Mouse (Mus musculus) C2C12 (cell line): ENCODE data around the gene Pa2g4.
"Not testable (repeated sequence)": the region's sequence is repeated elsewhere in the genome, so short reads cannot be mapped to it uniquely, and the experiment has no call there.

Source experiments
- CEBPB ChIP-seq: IDR thresholded peaks from one replicate; pipeline ENCODE4 v1.6.1; 2011; ENCODE audit warnings: low read depth, mild to moderate bottlenecking, control low read depth, moderate library complexity
- CTCF ChIP-seq: IDR thresholded peaks from one replicate; pipeline ENCODE4 v1.5.1; 2011; ENCODE audit not compliant: control insufficient read depth, insufficient read depth, insufficient read length

DNA sequence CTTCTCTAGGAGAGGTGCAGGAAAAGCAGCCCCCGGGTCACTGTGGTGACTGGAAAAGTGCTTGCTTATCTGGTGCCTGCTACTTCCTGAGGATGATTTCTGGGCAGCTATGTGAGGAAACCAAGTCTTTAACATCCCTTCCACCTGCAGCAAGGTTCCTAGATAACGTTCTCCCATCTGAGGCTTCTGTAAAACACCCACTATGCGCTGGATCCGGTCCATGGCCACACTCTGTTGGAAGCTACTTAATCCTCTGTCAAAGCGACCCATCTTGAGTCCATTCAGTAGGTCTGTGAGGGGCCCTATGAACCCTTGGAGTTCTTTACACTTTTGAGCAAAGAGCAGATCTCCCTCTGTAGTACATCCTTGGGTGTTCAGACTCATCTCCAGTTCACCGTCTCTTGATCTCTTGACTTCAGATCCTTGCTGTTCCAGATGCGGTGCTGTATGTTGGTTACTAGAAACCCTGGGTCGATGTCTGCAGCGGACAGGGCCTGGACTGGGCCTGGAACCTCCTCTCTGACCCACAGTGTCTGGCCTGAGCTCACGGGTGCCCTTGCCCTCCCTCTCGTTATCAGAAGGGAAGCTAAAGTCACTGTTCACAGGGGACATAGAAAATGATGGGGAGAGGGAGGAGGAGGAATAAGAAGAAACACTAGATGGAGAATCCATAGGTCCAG lies 15.5 kb downstream of the Pa2g4 start:
- not testable (repeated sequence) for TF ChIP-seq CTCF, CEBPB
